Mouse (Mus musculus) myocyte (in vitro differentiated cells): ENCODE measurements around the gene Ptbp3.

ENCODE experiments used
- CEBPB ChIP-seq: IDR thresholded peaks from 2 replicates; pipeline ENCODE4 v1.6.1; 2011; ENCODE audit warnings: mild to moderate bottlenecking, moderate library complexity; ENCODE audit not compliant: poor library complexity, insufficient read depth, severe bottlenecking
- MYOD1 ChIP-seq, 3 experiments: IDR thresholded peaks; one replicate each; pipeline ENCODE4 v1.6.1; 2011; ENCODE audit warnings: control low read depth in 2 of 3, low read depth in 2 of 3, mild to moderate bottlenecking in 2 of 3, moderate library complexity in 1 of 3; ENCODE audit not compliant: insufficient read length in 2 of 3, control insufficient read depth in 1 of 3
- MYOG ChIP-seq, 3 experiments: IDR thresholded peaks; one replicate each; pipeline ENCODE4 v1.6.1; 2011; ENCODE audit warnings: control low read depth in 2 of 3, low read depth in 2 of 3, mild to moderate bottlenecking in 2 of 3; ENCODE audit not compliant: insufficient read length in 2 of 3, control insufficient read depth in 1 of 3, insufficient read depth in 1 of 3
- POLR2A ChIP-seq: IDR thresholded peaks from one replicate; pipeline ENCODE4 v1.6.1; 2011; ENCODE audit warnings: low read depth, mild to moderate bottlenecking, control low read depth, moderate library complexity; ENCODE audit not compliant: insufficient read length
- POLR2AphosphoS2 ChIP-seq: IDR thresholded peaks from one replicate; pipeline ENCODE4 v1.6.1; 2011; ENCODE audit warnings: low read depth, control low read depth; ENCODE audit not compliant: insufficient read length
- TCF12 ChIP-seq: IDR thresholded peaks from one replicate; pipeline ENCODE4 v1.6.1; 2011; ENCODE audit warnings: mild to moderate bottlenecking, control low read depth; ENCODE audit not compliant: poor library complexity, insufficient read depth, severe bottlenecking
- USF1 ChIP-seq: IDR thresholded peaks from one replicate; pipeline ENCODE4 v1.6.1; 2011; ENCODE audit warnings: low read depth, mild to moderate bottlenecking, control low read depth, moderate library complexity

GRCm38 (mm10) chr4:59507766-59508165, 41.4 kb downstream of the Ptbp3 start:
- TF ChIP-seq POLR2A (no peak), MYOG (IDR thresholded peaks at IDR 0.05; ENCODE audit: control insufficient read depth in 1 of 3, insufficient read depth in 1 of 3, insufficient read length in 2 of 3, low read depth in 2 of 3) (no peak), POLR2AphosphoS2 (no peak), USF1 (no peak), MYOD1 (IDR thresholded peaks at IDR 0.05; ENCODE audit: control insufficient read depth in 1 of 3, insufficient read length in 2 of 3, low read depth in 2 of 3) (no peak), CEBPB (no peak), TCF12 (no peak)
